Mouse (Mus musculus): Measurements from ENCODE around the gene Rrm1. TPM values are rescaled to one million over a fixed set of nuclear protein-coding genes. Genes with fewer than 3 reads are reported as not detected.
"Not testable (repeated sequence)": the region's sequence is repeated elsewhere in the genome, so short reads cannot be mapped to it uniquely, and the experiment has no call there.

Gene Rrm1
- 254 and 266 TPM in 2 replicates for polyA plus RNA-seq (2016; fragmentation: Nextera tagmentation; extraction: Ambion mirVana)

GRCm38 (mm10) chr7:102441657-102442391 is at the start of gene Rrm1:
Gene Rrm1 (plus strand): TSS chr7:102441695.
- peak; percentile 90 for ATAC-seq
- Histone ChIP-seq H3K36me3 (peaks cover 35% of the 10 kb centered on the region), H3K9ac (peak within 1 kb of the TSS; percentile 97), H3K9me3 (replicated peaks) (no peaks in the 10 kb centered on the region), H3K4me3 (peak within 1 kb of the TSS; percentile 91), H3K27ac (peak within 1 kb of the TSS; percentile 97), H3K4me1 (peaks cover 35% of the 10 kb centered on the region), H3K27me3 (replicated peaks) (peaks cover 9% of the 10 kb centered on the region; the same call in 1 of the 2 replicates), H3K4me2 (peak within 1 kb of the TSS; percentile 82)
- whole genome bisulfite sequencing (ENCODE audit: insufficient replicate concordance), result under 1% methylated on average over 55 of the region's 56 CpGs

GRCm38 (mm10) chr7:102393898-102394297 is 47.6 kb upstream of the Rrm1 start:
- H3K4me1 ChIP-seq, result peaks cover 6% of the 10 kb centered on the region
- no peaks in the 10 kb centered on the region for H3K36me3 ChIP-seq
- H3K4me2 ChIP-seq, result no peak overlapping the region
- H3K9ac ChIP-seq, result no peak overlapping the region
- ATAC-seq, result no peak
- 50% methylated on average over 2 of the region's 2 CpGs for WGBS (ENCODE audit: insufficient replicate concordance)
- no peaks in the 10 kb centered on the region for H3K27me3 ChIP-seq (replicated peaks)
- no peaks in the 10 kb centered on the region for H3K9me3 ChIP-seq (replicated peaks)
- no peak overlapping the region for H3K27ac ChIP-seq
- no peak overlapping the region for H3K4me3 ChIP-seq

DNA sequence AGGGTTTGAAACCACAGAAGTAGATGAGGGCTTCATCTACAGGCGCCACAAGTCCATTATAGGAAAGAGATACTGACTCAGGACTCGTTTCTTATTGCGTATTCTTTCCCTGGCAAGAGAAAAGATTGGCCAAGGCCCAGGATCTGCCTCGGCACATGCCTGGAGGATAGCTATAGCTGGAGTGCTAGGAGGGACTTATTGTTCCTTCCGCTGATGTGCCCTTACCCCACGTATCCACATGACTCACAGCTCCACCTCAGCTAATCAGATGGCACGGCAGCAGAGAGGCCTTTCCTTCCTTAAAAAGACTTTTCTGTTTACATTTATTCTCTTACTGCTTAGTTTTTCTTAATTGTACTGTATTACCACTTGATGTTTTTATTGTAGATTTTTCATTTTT is 45.6 kb upstream of the Rrm1 start:
- Histone ChIP-seq H3K4me1 (peaks cover 12% of the 10 kb centered on the region), H3K36me3 (no peaks in the 10 kb centered on the region), H3K4me2 (no peak overlapping the region), H3K9ac (no peak overlapping the region), H3K4me3 (no peak overlapping the region), H3K27ac (no peak overlapping the region), H3K9me3 (replicated peaks) (no peaks in the 10 kb centered on the region), H3K27me3 (replicated peaks) (no peaks in the 10 kb centered on the region)
- 52% methylated on average over 7 of the region's 7 CpGs for WGBS (ENCODE audit: insufficient replicate concordance)
- no peak for ATAC-seq

DNA sequence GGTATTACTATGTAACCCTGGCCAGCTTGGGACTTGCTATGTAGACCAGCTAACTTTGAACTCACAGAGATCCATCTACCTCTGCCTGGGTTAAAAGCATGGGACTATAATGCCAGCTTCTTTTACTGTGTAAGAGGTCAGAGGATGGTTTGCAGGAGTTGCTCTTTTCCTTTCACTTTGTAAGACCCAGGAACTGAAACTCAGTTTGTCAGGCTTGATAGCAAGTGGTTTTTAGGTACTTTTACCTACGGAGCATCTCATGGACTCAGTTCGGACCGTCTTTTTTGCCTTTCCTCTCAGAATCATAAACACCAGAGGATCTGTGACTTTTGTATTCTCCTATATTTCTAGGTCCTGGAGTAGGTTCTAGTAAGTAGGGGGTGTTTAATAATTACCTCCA is 45.2 kb upstream of the Rrm1 start:
- 97% methylated on average over 3 of the region's 3 CpGs for WGBS (ENCODE audit: insufficient replicate concordance)

GRCm38 (mm10) chr7:102399180-102399731 is 42.2 kb upstream of the Rrm1 start:
- no peak overlapping the region for H3K4me2 ChIP-seq
- H3K9ac ChIP-seq, result no peak overlapping the region
- peak; percentile 37; the same call in 1 of the 2 replicates for ATAC-seq
- no peak overlapping the region for H3K4me3 ChIP-seq
- WGBS (ENCODE audit: insufficient replicate concordance), result 64% methylated on average over 3 of the region's 3 CpGs
- H3K27ac ChIP-seq, result no peak overlapping the region
- no peaks in the 10 kb centered on the region for H3K9me3 ChIP-seq (replicated peaks)
- H3K4me1 ChIP-seq, result peaks cover 12% of the 10 kb centered on the region
- no peaks in the 10 kb centered on the region for H3K36me3 ChIP-seq
- H3K27me3 ChIP-seq (replicated peaks), result no peaks in the 10 kb centered on the region

More for the DNA sequence above, 45.2 kb upstream of the Rrm1 start:
- Histone ChIP-seq H3K4me1 (peaks cover 12% of the 10 kb centered on the region), H3K9me3 (replicated peaks) (no peaks in the 10 kb centered on the region), H3K9ac (no peak overlapping the region), H3K4me3 (no peak overlapping the region), H3K27ac (no peak overlapping the region), H3K4me2 (no peak overlapping the region), H3K36me3 (no peaks in the 10 kb centered on the region), H3K27me3 (replicated peaks) (no peaks in the 10 kb centered on the region)
- ATAC-seq, result no peak

- 91% methylated on average over 2 of the region's 2 CpGs for WGBS (ENCODE audit: insufficient replicate concordance)
- no peak overlapping the region for H3K9ac ChIP-seq
- no peak overlapping the region for H3K4me3 ChIP-seq
- no peaks in the 10 kb centered on the region for H3K27me3 ChIP-seq (replicated peaks)
- H3K27ac ChIP-seq, result no peak overlapping the region
- peaks cover 9% of the 10 kb centered on the region for H3K4me1 ChIP-seq
- ATAC-seq, result no peak
- peaks cover 6% of the 10 kb centered on the region; the same call in 1 of the 2 replicates for H3K36me3 ChIP-seq
- H3K4me2 ChIP-seq, result no peak overlapping the region
- H3K9me3 ChIP-seq (replicated peaks), result no peaks in the 10 kb centered on the region
Observed at GRCm38 (mm10) chr7:102404118-102404517, 37.4 kb upstream of the Rrm1 start.

DNA sequence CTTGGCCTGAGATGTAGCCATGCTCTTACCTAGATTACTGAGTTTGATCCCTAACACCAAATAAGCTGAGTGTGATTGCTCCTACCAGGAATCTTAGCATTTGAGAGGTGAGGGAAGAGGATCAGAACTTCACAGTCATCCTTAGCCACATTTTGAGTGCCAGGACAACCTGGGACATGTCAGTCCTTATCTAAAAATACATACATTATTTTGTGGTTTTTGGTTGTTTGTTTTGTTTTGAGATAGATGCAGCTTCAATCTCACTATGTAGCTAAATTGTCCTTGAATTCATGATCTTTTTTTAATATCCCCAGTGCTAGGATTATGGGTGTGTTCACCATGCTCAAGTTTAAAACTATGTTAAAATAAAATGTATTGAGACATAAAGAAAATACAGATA is 34.1 kb upstream of the Rrm1 start:
- H3K27me3 ChIP-seq (replicated peaks), result no peaks in the 10 kb centered on the region
- H3K4me1 ChIP-seq, result peaks cover 6% of the 10 kb centered on the region
- no peak overlapping the region for H3K27ac ChIP-seq
- H3K4me2 ChIP-seq, result no peak overlapping the region
- H3K9ac ChIP-seq, result no peak overlapping the region
- peaks cover 13% of the 10 kb centered on the region; the same call in 1 of the 2 replicates for H3K36me3 ChIP-seq
- no peaks in the 10 kb centered on the region for H3K9me3 ChIP-seq (replicated peaks)
- H3K4me3 ChIP-seq, result no peak overlapping the region
- ATAC-seq, result no peak

- 79% methylated on average over 9 of the region's 9 CpGs for WGBS (ENCODE audit: insufficient replicate concordance)
- not testable (repeated sequence) for H3K4me2 ChIP-seq; ATAC-seq; H3K9me3 ChIP-seq (replicated peaks); H3K4me1 ChIP-seq; H3K27ac ChIP-seq; H3K4me3 ChIP-seq; H3K9ac ChIP-seq; H3K36me3 ChIP-seq; H3K27me3 ChIP-seq (replicated peaks)
Observed at GRCm38 (mm10) chr7:102415272-102415671, 26.2 kb upstream of the Rrm1 start.

DNA sequence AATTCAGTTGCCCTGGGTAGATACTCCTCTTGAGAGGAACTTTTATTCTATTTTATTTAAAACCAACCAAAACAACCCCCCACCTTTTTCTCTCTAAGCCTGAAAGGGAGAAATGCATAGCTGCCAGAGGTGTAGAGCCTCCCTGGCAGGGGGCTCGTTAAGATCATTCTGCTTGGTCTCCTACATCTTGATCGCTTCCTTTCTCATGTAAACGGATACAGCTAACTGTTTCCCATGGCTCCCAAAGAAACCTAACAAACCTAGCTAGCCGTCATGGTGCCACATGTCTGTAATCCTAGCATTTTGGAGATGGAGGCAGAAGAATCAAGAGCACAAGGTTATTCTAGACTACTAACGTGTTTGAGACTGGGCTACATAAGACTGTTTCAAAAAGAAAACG is 25.7 kb upstream of the Rrm1 start:
- WGBS (ENCODE audit: insufficient replicate concordance), result 67% methylated on average over 6 of the region's 6 CpGs
- Histone ChIP-seq H3K27me3 (replicated peaks) (no peaks in the 10 kb centered on the region), H3K27ac (no peak overlapping the region), H3K9ac (no peak overlapping the region), H3K9me3 (replicated peaks) (no peaks in the 10 kb centered on the region), H3K4me1 (peaks cover 9% of the 10 kb centered on the region), H3K4me3 (no peak overlapping the region), H3K4me2 (no peak overlapping the region), H3K36me3 (0 out of 2 replicates have a peak, but pooled peaks cover 5% of the 10 kb centered on the region)
- ATAC-seq, result no peak

GRCm38 (mm10) chr7:102417398-102417797 is 24.1 kb upstream of the Rrm1 start:
- H3K27me3 ChIP-seq (replicated peaks), result no peaks in the 10 kb centered on the region
- peaks cover 9% of the 10 kb centered on the region for H3K4me1 ChIP-seq
- H3K4me3 ChIP-seq, result no peak overlapping the region
- no peak overlapping the region for H3K27ac ChIP-seq
- ATAC-seq, result peak; percentile 52
- WGBS (ENCODE audit: insufficient replicate concordance), result 6% methylated on average over 4 of the region's 4 CpGs
- H3K4me2 ChIP-seq, result no peak overlapping the region
- no peaks in the 10 kb centered on the region for H3K9me3 ChIP-seq (replicated peaks)
- H3K9ac ChIP-seq, result no peak overlapping the region
- H3K36me3 ChIP-seq, result peaks cover 4% of the 10 kb centered on the region; the same call in 1 of the 2 replicates

GRCm38 (mm10) chr7:102422036-102422435 is 19.5 kb upstream of the Rrm1 start:
- peaks cover 6% of the 10 kb centered on the region; the same call in 1 of the 2 replicates for H3K36me3 ChIP-seq
- peaks cover 10% of the 10 kb centered on the region for H3K4me1 ChIP-seq
- WGBS (ENCODE audit: insufficient replicate concordance), result 87% methylated on average over 2 of the region's 2 CpGs
- no peak overlapping the region for H3K4me2 ChIP-seq
- H3K27ac ChIP-seq, result no peak overlapping the region
- no peaks in the 10 kb centered on the region for H3K27me3 ChIP-seq (replicated peaks)
- H3K9me3 ChIP-seq (replicated peaks), result no peaks in the 10 kb centered on the region
- ATAC-seq, result no peak
- no peak overlapping the region for H3K9ac ChIP-seq
- H3K4me3 ChIP-seq, result no peak overlapping the region

DNA sequence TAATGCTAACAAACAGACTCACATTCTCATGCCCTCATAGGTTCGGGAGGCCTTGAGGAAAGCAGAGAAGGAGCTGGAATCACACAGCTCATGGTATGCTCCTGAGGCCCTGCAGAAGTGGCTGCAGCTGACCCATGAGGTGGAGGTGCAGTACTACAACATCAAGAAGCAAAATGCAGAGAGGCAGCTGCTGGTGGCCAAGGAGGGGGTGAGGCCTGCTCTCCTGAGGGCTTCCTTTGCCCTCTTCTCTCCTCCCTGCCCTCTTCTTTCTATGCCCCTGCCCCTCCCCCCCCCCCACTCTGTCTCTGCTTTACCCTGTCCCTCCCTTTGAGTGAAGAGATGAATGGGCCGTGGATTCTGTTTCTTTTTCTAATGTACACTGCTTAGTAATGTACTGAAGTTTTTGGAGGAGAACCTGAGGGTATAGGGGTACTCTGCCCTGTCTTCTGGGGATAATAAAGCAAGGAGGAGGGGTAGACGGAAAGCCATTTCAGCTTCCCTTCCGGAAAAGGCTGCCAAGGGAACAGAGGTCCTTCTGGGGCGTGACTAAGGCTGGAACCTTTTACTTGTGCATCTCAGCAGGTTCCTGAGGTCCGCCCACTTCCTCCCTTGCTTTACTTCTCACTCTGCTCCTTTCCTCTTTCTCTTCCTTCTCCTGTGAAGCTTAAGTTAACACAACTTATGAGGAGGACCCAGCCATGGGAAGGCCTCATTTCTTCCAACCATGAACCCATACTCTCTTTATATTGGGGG is 15.4 kb upstream of the Rrm1 start:
- Histone ChIP-seq H3K9me3 (replicated peaks) (no peaks in the 10 kb centered on the region), H3K9ac (no peak overlapping the region), H3K27me3 (replicated peaks) (no peaks in the 10 kb centered on the region), H3K36me3 (peaks cover 16% of the 10 kb centered on the region; the same call in 1 of the 2 replicates), H3K4me3 (no peak overlapping the region), H3K27ac (no peak overlapping the region), H3K4me2 (no peak overlapping the region), H3K4me1 (peaks cover 10% of the 10 kb centered on the region)
- 33% methylated on average over 6 of the region's 6 CpGs for WGBS (ENCODE audit: insufficient replicate concordance)
- ATAC-seq, result peak; percentile 30; the same call in 1 of the 2 replicates

All from liver, embryonic 12.5 days (tissue).